Mouse (Mus musculus): ENCODE measurements around the gene Nfatc2ip.

Nfatc2ip gene

DNA sequence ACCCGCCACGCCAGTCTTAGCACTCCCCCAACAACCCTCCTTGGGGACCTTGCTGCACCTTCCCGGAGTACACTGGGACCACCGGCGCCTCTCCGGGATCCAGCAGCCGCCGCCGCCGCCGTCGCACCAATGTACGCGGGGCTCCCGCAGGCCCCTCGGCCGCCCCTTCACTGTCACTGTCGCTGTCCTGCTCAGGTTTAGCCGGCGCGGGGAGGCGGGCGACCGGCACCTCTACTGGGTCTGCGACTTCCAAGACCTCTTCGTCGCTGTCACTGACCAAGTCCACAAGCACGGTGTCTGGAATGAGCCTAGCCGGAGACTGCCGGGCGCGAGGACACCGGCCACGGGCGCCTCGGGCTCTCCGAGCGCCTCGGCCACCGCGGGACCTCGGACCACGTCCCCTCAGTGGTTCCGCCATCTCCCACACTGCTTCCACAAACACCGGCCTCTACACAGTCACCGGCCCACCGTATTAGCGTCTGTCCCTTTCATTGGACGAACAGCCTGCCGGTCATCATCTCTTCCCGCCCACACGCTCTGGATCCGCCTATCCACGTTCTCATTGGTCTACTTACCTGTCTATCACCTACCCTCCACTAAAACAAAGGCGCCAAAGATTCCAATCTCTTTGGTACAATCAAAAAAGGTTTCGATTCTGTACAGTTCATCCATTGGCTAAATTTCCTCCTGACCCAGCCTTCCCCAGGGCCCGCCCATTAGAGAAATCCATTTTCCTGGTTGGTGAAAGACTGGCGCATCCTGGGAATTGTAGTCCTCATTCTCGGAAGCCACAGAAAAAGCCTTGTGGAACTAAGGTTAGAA is at the start of gene Nfatc2ip:
TSS of gene Nfatc2ip (minus strand) at position 440 of the 822 bp plus-strand sequence.
- peak; percentile 91 to 94 for DNase-seq

DNA sequence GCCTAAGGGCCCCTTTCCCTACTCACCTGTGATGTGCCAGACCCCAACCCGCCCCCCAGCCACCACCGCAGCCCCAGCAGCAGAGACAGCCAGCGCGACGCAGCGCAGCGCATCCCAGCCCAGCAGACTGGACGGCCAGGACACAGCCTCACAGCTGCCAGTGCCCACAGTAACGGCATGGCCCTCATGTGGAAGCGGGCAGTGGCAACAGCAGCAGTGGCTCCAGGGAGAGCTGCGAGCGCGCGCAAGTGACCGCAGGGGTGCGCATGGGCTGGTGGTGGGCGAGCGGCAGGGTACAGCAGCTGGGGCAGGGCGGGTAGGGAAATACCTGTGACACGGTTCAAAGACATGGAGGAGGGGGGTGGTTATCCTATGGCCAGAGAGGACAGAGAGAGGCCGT is 49.7 kb upstream of the Nfatc2ip start:
- no peak for DNase-seq

DNA sequence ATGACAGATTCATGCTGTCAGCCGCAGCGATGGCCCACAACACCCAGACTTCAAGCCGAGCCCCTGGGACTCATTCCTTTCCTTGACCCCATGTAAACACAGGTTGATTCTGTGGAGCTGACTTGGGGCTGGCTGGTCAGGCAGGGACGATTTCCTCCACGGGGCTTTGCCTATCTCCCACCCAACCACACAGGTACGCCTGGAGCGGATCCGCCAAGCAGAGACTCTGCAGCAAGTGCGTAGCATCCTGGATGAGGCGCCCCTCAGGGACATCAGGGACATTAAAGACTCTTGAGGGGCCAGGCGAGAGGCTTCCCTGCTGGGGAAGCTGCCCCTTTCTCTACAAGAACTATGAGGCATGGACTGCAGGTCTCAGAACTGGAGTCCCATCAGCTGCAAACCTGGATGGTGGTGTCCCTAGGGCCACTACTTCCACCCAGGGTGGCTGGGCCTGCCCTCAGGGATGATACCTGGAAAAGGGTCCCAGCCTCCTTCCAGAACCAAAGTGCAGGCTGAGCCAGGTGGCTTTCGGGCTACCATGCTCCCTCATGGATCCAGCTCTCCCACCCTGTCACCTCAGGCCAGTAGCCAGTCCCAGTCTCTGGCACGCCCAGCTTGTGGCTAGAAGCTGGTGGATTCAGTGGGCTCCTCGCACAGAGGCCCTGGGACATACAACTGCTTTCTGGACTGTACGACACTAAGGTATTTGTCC is 48.7 kb upstream of the Nfatc2ip start:
- DNase-seq: no peak

DNA sequence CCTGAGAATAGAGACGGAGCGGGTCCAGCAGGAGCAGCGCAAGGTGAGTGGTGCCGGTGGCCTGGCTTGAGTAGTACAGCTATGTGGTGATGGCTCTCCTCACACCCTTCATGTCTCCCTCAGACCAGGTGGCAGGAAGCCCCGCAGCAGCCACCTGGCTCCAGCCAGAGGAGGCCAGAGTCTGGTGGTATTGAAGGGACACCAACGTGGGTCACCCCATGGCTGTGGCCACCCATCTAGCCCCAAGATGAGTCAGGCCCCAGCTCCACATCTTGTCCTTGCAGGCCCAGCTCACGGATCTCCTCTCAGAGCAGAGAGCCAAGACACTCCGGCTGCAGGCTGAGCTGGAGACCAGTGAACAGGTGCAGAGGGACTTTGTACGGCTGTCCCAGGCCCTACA is 48.0 kb upstream of the Nfatc2ip start:
- DNase-seq: no peak

DNA sequence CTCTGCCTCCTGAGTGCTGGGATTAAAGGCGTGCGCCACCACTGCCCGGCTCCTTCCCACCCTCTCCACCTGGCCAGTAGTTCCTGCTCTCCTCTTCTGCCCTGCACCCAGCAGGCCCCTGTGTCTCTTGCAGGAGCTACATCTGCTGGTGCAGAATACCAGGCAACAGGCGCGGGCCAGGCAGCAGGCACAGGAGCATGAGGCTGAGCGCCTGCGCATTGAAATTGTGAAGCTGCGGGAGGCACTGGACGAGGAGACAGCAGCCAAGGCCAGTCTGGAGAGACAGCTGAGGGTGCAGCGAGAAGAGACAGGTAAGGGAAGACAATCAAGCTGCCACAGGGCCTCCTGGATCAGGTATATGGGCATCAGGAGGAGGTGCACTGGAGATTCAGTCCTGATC is 47.5 kb upstream of the Nfatc2ip start:
- no peak for DNase-seq

DNA sequence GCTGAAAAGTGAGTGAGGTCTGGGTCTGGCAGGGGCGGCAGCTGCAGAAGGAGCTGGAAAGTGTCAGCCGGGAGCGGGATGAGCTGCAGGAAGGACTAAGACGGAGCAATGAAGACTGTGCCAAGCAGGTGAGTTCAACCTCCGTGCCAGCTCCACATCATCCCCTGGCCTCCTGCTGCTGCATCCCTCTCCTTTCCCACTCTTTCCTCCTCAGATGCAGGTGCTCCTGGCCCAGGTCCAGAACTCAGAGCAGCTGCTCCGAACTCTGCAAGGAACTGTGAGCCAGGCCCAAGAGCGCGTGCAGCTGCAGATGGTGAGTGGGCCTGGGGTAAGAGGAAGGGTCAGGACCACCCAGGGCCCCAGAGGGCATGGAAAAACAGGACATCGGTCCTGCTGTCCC is 43.6 kb upstream of the Nfatc2ip start:
- DNase-seq: no peak

DNA sequence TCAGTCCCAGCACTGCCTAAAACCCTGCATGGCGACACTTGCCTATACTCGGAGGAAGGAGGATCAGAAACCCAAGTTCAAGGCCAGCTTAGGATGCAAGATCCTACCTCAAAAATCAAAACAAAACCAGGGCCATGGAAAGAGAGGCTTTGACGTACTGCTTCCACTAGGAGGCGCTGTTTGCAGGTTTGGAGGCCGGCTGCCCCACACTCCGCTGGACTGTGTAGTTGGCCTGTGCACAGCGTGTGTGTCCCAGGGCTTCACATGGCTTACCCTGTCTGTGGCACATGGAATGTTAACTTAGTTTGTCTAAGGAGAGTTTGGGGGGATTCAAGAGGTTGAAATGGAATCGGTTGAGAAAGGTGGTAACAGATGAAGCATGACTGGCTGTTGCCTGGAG is 40.3 kb upstream of the Nfatc2ip start:
- DNase-seq: peak in 1 of 2 experiments; percentile 67

DNA sequence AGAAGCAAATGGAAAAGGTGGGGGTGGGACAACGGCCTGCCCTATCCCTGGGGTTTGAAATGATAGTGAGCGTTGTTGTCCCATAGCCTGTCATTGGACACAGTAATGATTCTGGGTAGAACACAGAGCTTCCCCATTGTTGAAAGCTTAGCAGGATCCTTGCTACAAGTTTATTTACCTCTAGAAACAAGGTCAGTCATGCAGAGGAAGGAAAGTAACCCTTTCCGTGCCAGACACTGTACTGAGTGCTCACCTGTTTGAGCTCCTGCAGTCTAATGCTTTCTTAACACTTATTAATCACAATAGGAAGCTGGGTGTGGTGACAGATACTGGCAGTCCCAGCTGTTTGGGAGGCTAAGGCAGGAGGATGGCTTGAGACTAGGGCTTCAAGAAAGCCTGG is 39.3 kb upstream of the Nfatc2ip start:
- no peak for DNase-seq

DNA sequence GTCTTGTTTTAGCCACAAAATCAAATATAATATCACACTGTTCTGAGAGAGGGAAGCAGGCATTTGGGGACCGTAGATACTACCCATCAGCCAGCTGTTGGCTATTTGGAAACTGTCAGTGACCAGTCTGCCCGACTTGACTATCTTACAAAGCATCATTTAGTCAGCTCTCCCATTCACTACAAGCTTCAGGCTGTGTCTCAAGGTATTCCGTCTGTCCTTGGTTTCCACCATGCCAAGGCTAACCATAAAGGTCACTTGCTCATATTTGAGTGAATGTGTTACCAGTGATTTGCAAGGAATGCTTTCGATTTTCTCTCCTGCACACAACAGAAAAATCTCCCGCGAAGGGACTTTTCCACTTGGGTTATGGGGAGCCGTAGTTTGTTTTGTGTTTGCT is 38.2 kb upstream of the Nfatc2ip start:
- DNase-seq: no peak

DNA sequence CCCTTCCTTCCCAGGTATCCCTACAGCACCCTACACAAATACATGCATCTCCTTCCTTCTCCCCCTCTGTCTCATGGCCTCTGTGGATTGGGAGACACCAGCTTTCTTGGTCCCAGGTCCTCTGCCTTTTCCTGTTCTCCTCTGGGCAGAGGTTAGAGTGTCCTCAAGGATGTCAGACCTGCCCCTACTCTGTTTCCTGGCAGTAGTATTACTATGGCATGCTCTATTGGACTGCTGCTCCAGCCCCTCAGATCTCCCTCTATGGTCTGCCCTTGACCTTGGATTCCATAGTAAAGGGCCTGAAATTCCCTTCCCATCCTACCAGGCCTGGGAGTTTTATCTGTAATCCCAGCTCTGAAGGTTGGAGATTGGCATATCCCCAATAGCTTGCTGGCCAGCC is 33.6 kb upstream of the Nfatc2ip start:
- DNase-seq: no peak

DNA sequence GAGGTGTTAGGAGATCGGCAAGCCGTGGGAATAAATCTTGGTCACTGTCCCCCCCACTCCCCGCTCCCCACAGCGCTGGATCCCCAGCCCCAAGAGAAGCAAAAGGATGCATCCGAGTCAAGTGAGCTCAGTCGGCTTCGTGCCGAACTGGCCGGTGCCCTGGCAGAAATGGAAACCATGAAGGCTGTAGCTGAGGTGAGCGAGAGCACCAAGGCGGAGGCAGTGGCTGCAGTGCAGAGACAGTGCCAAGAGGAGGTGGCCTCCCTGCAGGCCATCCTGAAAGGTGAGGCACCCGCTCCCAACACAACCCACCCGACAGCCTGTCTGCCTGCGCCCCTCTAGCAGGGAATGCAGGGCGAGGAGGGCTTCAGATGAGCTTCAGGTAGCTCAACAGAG is 33.0 kb upstream of the Nfatc2ip start:
- no peak for DNase-seq

DNA sequence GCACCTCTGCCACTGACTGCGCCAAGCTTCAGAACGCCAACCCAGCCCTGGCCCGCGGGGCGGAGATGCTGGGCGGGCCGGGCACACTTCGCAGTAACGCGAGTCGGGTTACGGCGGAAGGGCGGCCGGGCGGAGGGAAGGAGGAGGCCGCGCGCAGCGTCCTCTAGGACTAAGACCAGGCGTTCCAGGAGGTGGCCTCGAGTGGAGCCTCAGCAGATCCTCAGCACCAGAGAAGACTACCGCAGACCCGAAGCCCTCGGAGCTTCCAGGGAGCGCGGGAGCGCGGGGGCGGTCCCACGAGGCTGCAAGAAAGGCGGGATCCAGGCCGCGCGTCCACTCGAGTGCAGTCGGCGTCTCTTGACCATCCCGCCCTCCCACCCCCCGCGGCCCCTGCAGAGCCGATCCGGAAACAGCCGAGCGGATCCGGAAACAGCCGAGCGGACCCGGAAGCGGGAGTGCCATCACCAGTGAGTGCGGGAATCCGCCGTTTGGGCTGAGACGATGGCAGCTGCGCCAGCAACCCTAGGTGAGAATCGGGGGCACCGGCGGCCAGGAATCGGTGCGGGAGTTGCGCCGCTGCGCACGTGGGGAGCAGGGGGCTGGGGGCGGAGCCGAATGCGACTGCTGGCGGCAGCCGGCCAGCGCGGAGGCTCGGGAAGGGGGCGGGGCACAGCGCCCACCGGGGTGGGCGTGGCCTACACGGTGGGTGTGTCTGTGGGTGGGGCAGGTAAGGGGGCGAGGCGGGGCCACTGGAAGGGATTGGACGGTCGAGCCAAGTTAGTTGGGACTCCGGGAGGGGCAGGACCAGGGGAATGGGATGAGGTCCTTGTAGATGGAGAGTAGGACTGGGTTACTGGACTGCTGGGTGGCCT is 32.3 kb upstream of the Nfatc2ip start, which contains the start of gene Rabep2:
TSS of gene Rabep2 (plus strand) at position 129 of the 872 bp plus-strand sequence.
- DNase-seq: peak; percentile 91 to 95

DNA sequence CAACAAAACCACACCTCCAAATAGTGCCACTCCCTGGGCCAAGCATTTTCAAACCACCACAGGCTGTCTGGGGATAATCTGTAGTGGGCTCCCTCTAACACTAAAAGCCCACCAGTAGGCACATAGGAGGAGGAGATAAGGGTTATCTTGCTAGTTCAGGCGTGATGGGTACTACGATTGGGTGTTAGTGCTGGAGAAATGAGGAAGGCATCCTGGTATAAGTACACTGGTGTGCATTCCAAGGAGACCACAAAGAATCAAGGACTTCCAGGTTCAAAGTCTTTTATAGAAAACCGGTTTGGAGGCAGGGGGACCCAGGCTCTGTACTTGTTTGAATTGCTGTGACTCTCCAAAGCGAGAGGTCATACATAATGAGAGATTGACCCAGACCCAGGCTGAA is 31.6 kb upstream of the Nfatc2ip start:
- DNase-seq: no peak

DNA sequence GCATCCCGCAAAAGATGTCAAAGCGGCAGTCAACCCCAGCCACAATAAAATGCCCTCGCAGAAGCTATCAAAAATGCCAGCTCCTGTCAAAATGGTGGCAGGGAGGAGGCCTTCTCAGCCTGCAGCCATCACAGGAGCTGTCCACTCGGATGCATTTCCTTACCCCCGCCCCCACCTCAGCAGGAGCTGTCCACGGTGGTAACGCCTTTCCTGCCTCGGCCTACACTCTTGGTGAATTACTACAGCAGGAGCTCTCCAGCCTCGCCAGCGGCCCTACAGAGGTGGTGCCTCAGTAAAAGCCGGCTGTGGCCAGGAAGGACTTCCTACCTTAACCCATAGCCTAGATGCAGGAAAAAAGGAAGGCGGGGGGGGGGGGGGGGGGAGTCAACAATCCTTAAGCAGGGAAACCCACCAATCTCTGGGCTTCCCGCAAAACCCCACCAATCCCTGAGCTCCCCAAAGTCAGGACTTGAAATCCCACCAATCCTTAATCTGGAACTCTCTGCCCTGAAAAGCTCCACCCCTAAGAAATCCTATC is 30.9 kb upstream of the Nfatc2ip start:
- no peak for DNase-seq

DNA sequence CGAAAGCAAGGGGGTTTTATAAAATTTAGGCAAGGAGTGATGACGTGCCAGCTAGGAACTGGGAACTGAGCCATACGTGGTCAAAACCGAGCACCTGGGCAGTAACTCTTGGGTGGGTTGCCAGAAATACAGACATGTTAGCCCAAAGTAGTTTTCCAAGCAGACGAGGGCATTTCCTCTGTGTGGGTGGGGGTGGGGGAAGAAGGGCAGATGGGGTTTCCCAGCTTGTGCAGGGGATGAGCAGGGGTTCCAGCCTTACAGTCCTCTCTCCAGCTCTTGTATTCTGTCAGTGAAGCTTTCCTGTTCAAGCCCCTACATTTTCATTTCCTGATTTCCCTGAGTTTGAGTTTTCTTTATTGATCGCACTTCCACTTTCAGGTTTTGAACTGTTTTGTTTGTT is 27.6 kb upstream of the Nfatc2ip start:
- DNase-seq: no peak

DNA sequence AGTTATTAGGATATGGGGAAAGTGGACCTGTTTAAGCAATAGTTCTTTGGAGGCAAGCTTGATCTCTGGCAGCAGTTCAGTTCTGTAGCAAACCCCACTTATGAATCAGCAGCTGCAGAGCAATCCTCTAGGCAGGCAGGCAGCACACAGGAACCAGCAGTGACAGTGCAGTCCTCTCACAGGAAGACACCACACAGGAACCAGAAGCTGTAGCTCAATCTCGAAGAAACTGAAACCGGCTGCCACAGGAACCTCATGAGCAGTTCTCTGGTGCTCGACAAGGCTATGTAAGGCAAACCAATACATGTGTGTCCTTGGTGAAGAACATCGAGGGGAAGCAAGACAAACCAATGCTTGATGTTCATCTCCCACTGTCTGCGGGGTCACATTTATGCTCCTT is 25.2 kb upstream of the Nfatc2ip start:
- DNase-seq: peak; percentile 37 to 41

DNA sequence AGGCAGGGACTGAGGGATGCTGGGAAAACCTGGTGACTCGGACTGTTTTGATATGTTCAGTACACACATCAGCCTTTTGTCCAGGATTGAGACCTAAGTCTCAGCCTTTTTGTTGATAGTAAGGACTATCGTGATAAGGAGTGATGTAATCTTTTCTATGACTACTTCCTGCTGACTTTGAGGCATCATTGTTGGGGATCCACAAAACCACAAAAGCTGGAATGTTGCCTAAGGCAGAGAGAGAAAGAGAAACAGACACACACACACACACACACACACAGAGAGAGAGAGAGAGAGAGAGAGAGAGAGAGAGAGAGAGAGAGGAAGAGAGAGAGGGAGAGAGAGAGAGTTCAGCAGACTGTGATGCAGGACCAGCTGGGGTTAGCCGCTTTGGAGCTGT is 22.0 kb upstream of the Nfatc2ip start:
- no peak for DNase-seq

DNA sequence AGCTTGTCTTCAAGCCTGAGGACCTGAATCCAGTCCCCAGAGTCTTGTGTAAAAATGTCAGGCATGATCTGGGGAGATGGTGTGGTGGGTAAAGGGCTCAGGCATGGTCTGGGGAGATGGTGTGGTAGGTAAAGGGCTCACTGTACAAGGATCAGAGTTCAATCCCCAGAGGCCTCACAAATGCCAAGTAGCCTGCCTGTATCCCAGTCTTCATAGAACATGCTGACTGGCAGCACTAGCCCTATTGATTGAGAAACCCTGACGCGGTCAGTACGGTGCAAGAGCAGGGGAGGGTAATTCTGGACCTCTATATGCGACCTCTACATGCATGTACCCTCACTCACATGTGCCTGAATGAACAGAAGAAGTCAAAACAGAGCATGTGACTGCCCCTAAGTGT is 21.1 kb upstream of the Nfatc2ip start:
- no peak for DNase-seq

DNA sequence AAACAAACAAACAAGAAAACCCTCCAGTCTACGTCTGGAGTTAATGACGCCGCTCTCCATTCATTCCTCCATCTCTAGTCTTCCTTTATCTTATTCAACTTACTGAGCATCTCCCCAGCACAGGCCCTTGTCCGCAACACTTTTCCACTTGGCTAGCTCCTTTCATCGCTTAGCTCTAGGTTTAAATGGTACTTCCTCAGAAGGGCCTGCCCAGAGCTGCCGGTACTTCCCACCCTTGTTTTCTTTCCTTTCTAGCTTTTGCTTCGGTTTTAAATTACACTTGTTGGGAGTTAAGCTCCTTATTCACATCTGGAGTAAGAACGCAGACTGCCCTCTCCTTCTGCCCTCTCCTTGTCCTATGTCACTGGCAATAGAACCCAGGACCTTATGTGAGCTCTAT is 20.5 kb upstream of the Nfatc2ip start:
- DNase-seq: peak; percentile 24 to 45

DNA sequence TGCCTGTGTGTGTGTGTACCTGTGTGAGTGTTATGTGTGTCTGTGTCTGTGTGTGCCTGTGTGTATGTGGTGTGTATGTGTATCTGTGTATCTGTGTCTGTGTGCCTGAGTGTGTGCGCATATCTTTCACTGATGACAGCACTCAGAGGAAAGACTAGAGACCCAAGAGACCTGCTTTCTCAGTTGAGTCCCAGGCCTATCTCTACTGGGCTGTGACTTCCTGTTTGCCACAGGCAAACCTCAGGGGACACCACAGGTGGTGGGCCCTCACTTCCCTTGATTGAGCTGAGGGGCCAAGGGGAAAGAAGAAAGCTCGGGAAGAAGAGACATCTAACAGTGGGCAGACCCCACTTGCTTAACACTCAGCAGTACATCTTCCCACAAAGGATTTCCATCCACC is 20.1 kb upstream of the Nfatc2ip start:
- peak; percentile 51 to 67 for DNase-seq

DNA sequence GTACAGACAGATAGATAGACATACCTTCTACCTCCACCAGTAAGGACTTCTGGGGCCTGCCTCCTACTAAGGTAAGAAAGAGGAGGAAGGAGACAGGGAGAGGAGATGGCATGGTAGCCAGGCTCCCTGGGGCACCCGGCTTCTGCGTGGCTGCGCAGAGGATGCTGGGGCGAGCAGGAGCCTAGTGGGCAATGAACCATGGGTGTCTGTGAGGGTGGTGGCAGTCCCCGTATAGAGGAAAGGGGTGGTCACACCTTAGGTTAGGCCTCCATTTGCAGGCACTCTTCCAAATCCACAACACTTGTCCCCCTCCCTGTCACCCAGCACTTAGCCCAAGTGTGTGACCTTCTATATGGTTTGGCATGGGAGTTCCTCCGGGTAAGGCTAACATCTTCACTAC is 18.2 kb upstream of the Nfatc2ip start, which contains the start of gene Cd19:
TSS of gene Cd19 (minus strand) at position 165 of the 400 bp plus-strand sequence.
- DNase-seq: peak; percentile 71 to 75

DNA sequence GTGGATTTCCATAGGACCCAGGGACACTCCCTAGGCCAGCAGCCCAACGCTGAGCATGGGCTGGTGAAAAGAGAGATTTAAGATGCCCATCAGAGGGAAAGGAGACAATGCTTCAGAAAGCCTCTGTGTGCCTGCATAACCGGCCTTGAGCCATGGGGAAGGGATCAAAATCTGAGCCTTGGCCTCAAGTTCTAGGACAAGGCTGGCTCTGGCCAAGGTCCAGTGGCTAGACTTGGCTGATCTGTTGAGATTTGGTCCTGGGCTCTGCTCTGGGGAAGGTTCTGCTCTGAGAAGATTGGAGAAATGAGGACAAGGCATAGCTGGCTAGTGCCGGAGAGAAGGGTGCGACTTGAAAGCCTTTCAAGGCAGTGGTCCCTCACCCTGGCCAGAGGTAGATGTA is 14.5 kb upstream of the Nfatc2ip start:
- DNase-seq: no peak

DNA sequence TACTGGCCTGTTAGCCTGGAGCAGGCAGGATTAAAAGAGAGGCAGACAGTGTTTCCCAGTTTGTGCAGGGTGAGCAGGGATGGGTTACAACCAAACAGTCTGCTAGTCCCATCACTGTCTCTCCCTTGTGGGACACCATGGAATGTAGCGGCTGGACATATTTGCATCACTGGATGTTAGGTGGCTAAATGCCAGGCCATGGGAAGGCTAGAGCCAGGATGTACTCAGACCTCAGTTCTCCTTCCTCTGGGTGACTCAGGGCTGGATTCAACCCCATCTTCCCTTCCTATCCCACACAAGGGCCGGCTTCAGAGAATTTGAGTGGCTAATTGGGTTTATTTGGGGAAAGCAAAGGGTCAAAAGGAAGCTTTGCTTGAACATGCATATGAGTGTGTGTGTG is 12.1 kb upstream of the Nfatc2ip start:
- no peak for DNase-seq
